Mouse (Mus musculus) bone marrow macrophage, adult 2 months (primary cell): ENCODE data around the gene Itgb7. TPM values are rescaled to one million over a fixed set of nuclear protein-coding genes. Genes with fewer than 3 reads are reported as not detected.

ENCODE experiments used
- H3K27ac ChIP-seq: 2 replicates; pipeline ENCODE4 v1.5.1; 2012; ENCODE audit warnings: low read depth, low read length; ENCODE audit not compliant: insufficient read depth
- H3K4me1 ChIP-seq: 2 replicates; pipeline ENCODE4 v1.6.1; 2012; ENCODE audit warnings: low read length; ENCODE audit not compliant: control insufficient read depth, insufficient read depth
- H3K4me3 ChIP-seq: 2 replicates; pipeline ENCODE4 v1.5.1; 2012; ENCODE audit warnings: mild to moderate bottlenecking, low read length, moderate library complexity; ENCODE audit not compliant: insufficient read depth
- CTCF ChIP-seq: IDR thresholded peaks from 2 replicates; pipeline ENCODE4 v1.5.1; 2012; ENCODE audit warnings: low read depth, mild to moderate bottlenecking, low read length, moderate library complexity
- POLR2A ChIP-seq: IDR thresholded peaks from 2 replicates; pipeline ENCODE4 v1.6.1; 2012; ENCODE audit warnings: mild to moderate bottlenecking, low read depth, low read length, borderline replicate concordance
- polyA plus RNA-seq: library from polyadenylated mRNA; stranded (reverse); fragments of >200 nt; gene quantifications from 2 replicates; pipeline ENCODE4 v1.2.4, GENCODE M21; 2012; ENCODE audit not compliant: missing spikeins, insufficient read depth, insufficient read length

Itgb7 gene
- 32.3 and 35.8 TPM in 2 replicates for polyA plus RNA-seq

DNA sequence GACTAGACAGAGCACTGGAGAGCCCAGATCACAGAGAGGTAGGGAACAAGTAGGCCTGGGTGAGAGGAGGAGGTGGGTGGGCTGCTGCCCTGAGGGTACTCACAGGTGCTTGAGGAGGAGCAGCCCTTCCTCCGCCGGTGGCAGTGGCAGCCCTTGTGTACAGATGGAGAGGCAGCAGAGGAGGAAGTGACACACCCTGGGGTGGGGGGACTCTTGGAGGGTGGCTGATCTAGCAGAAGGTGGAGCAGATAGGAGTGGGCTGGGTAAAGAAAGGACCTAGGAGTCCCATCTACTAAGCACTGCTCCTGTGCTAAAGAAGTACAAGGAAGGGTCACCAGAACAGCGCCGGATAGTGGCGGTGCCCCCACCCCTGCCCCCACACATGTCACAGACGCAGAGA, at the start of gene Itgb7:
Gene Itgb7 (minus strand): TSS at position 197 of the 400 bp plus-strand sequence.
- no peak within 1 kb of the TSS for H3K27ac ChIP-seq
- peaks cover 38% of the 10 kb centered on the region for H3K4me1 ChIP-seq

DNA sequence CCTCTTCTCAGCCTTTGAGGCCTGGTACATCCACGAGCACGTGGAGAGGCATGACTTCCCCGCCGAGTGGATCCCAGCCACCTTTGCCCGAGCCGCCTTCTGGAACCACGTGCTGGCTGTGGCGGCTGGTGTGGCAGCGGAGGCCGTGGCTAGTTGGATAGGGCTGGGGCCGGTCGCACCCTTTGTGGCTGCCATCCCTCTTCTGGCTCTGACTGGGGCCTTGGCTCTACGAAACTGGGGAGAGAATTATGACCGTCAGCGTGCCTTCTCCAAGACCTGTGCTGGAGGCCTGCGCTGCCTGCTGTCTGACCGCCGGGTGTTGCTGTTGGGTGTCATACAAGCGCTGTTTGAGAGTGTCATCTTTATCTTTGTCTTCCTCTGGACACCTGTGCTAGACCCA, 48.9 kb upstream of the Itgb7 start:
- Histone ChIP-seq H3K4me3 (peak overlapping the region; percentile 97), H3K4me1 (peaks cover 40% of the 10 kb centered on the region)
- TF ChIP-seq CTCF (no peak), POLR2A (no peak)

More for the DNA sequence above, at the start of gene Itgb7:
- no peak within 1 kb of the TSS for H3K4me3 ChIP-seq
- TF ChIP-seq POLR2A (no peak), CTCF (no peak)

DNA sequence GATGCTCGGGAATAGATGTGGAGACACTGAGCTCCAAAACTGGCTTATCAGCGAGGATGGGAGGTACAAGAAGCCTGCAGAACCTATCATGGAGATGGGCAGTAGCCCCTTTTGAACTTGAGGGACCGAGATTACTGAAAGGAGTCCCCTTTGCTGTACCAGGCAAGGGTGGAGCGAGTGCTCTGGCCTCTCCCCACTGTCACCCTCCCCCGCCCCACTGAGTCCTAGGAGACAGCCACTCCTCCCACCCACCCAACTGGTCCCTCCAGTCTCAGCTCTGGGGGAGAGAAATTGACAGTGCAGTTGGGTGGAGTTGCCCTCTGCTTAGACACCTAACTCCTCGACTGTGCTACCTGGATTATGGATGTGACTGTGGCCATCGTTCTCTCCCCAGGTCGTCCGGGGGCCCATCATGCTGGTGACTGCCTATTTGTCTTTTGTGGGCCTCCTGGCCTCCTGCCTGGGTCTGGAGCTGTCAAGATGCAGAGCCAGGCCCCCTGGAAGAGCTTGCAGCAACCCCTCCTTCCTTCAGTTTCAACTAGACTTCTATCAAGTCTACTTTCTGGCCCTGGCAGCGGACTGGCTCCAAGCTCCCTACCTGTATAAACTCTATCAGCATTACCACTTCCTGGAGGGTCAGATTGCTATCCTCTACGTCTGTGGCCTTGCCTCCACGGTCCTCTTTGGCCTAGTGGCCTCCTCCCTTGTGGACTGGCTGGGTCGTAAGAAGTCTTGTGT, 48.2 kb upstream of the Itgb7 start:
- Histone ChIP-seq H3K27ac (peak overlapping the region; percentile 84), H3K4me3 (peak overlapping the region; percentile 97), H3K4me1 (peaks cover 40% of the 10 kb centered on the region)
- TF ChIP-seq CTCF (no peak), POLR2A (no peak)

More for the DNA sequence above, 48.9 kb upstream of the Itgb7 start:
- H3K27ac ChIP-seq = no peak overlapping the region

- H3K4me1 ChIP-seq = peaks cover 39% of the 10 kb centered on the region
- H3K4me3 ChIP-seq = peak within 1 kb of the TSS; percentile 97
- H3K27ac ChIP-seq = peak within 1 kb of the TSS; percentile 84
- TF ChIP-seq CTCF = peak; percentile 18
- no peak; the same call in 1 of the 2 replicates for TF ChIP-seq POLR2A
Observed at GRCm38 (mm10) chr15:102279092-102279782, 47.5 kb upstream of the Itgb7 start, which contains the start of gene Mfsd5. Gene Mfsd5 (plus strand): TSS chr15:102279454.

GRCm38 (mm10) chr15:102278726-102279091, 47.0 kb upstream of the Itgb7 start:
- Histone ChIP-seq H3K4me3 (peak overlapping the region; percentile 97), H3K27ac (peak overlapping the region; percentile 60)
- TF ChIP-seq CTCF (no peak), POLR2A (no peak)

DNA sequence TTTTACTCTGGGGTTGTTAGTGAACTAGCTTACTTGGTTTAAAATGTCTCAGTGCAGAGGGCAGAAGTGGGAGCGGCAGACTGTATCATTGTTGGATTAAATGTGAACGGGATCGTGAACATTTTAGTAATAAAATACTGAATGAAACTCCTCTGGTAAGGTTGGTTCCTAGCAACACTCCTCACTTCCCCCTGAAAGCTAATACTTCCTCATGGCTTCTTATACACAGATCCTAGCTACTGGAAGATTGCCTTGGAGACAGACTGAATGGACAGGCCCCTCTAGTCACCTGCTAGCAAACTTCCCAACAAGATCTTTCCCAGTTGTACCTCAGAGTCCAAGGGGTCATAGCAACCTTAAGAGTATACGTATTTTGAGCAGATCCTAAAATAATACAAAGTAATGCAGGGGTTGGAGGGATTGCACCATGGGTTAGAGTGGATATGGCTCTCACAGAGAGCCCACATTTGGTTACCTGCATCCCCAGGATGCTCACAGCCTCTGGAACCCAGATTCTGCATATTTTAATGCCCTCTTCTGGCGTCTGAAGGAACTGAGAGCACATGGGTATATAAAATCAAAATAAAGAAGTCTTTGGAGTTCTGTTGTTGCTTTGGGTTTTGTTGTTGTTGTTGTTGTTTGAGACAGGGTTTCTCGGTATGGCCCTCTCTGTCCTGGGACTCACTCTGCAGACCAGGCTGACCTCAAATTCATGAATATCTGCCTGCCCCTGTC, 42.4 kb upstream of the Itgb7 start:
- TF ChIP-seq POLR2A = no peak
- no peak for TF ChIP-seq CTCF
- Histone ChIP-seq H3K4me3 (no peak overlapping the region), H3K27ac (no peak overlapping the region), H3K4me1 (peaks cover 14% of the 10 kb centered on the region)

More at GRCm38 (mm10) chr15:102278726-102279091, 47.0 kb upstream of the Itgb7 start:
- H3K4me1 ChIP-seq = peaks cover 37% of the 10 kb centered on the region

DNA sequence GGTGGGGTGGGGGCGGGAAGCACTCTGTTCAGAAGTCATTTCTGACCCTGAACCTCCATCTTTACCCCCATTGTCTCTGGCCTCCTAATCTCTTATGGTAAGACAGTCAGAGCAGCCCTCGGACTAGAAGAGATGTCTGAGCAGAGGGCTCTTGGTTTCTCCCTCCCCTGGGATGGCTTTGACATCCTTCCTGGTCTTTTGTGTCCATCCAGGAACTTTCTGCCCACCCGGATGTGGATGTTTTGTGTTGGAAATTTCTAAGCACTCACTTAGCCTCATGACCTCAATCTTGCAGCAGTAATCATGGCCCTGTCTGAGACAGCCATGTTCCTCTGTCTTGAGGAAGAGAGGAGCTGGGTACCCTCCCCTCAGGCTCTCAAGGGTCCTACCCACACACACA, 39.7 kb upstream of the Itgb7 start:
- no peak for TF ChIP-seq POLR2A
- no peak for TF ChIP-seq CTCF
- Histone ChIP-seq H3K4me3 (no peak overlapping the region), H3K4me1 (peaks cover 10% of the 10 kb centered on the region), H3K27ac (no peak overlapping the region)

- Histone ChIP-seq H3K27ac (no peak within 1 kb of the TSS), H3K4me1 (peaks cover 10% of the 10 kb centered on the region), H3K4me3 (no peak within 1 kb of the TSS)
- TF ChIP-seq POLR2A (no peak), CTCF (no peak)
Observed at GRCm38 (mm10) chr15:102270274-102270960, 38.7 kb upstream of the Itgb7 start, which contains the start of gene Gm9918. Gene Gm9918 (plus strand): TSS chr15:102270563.

GRCm38 (mm10) chr15:102265548-102265947, 33.8 kb upstream of the Itgb7 start:
- TF ChIP-seq POLR2A (no peak), CTCF (peak; percentile 20; the same call in 1 of the 2 replicates)

More at GRCm38 (mm10) chr15:102265548-102265947, 33.8 kb upstream of the Itgb7 start:
- Histone ChIP-seq H3K4me3 (no peak overlapping the region), H3K4me1 (0 out of 2 replicates have a peak, but pooled peaks cover 6% of the 10 kb centered on the region), H3K27ac (no peak overlapping the region)
